Mouse (Mus musculus) urinary bladder, adult 18-20 months (tissue): ENCODE data around the gene Sbf1.

Experiments used
- DNase-seq, 2 experiments: peaks; one replicate each; pipeline ENCODE4 v3.0.0; 2022; ENCODE audit warnings: low spot score in 2 of 2, mixed read lengths in 2 of 2

The Sbf1 gene

GRCm38 (mm10) chr15:89284094-89284493 lies 31.0 kb downstream of the Sbf1 start:
- DNase-seq: no peak

- DNase-seq: no peak
Measured at GRCm38 (mm10) chr15:89282546-89282945, 32.6 kb downstream of the Sbf1 start.

- DNase-seq: no peak
Measured at GRCm38 (mm10) chr15:89277366-89277765, 37.7 kb downstream of the Sbf1 start.

- DNase-seq: no peak
Measured at GRCm38 (mm10) chr15:89275497-89275896, 39.6 kb downstream of the Sbf1 start.

- no peak for DNase-seq
Measured at GRCm38 (mm10) chr15:89264485-89264884, 50.6 kb downstream of the Sbf1 start.

GRCm38 (mm10) chr15:89258997-89259396 lies 56.1 kb downstream of the Sbf1 start:
- no peak for DNase-seq

- no peak for DNase-seq
Measured at GRCm38 (mm10) chr15:89255330-89255729, 59.8 kb downstream of the Sbf1 start.

- DNase-seq: no peak
Measured at GRCm38 (mm10) chr15:89249063-89249462, 66.0 kb downstream of the Sbf1 start.

- no peak for DNase-seq
Measured at GRCm38 (mm10) chr15:89241025-89241424, 74.1 kb downstream of the Sbf1 start.

GRCm38 (mm10) chr15:89239751-89240392 lies 75.2 kb downstream of the Sbf1 start:
- DNase-seq: no peak
